Mouse (Mus musculus) testis, adult 2 months (tissue): Measurements from ENCODE around the gene Ralgps1.

Source experiments
- CTCF ChIP-seq: fragments of 200-500 bp; IDR thresholded peaks from 2 replicates; pipeline ENCODE4 v1.5.1; 2012; ENCODE audit warnings: low read depth, mild to moderate bottlenecking, inconsistent platforms, low read length, moderate library complexity; ENCODE audit not compliant: control insufficient read depth, insufficient read depth, insufficient replicate concordance
- POLR2A ChIP-seq: fragments of 200-500 bp; IDR thresholded peaks from 2 replicates; pipeline ENCODE4 v1.6.1; 2012; ENCODE audit warnings: low read depth, mild to moderate bottlenecking, inconsistent platforms, low read length, moderate library complexity; ENCODE audit not compliant: control insufficient read depth

DNA sequence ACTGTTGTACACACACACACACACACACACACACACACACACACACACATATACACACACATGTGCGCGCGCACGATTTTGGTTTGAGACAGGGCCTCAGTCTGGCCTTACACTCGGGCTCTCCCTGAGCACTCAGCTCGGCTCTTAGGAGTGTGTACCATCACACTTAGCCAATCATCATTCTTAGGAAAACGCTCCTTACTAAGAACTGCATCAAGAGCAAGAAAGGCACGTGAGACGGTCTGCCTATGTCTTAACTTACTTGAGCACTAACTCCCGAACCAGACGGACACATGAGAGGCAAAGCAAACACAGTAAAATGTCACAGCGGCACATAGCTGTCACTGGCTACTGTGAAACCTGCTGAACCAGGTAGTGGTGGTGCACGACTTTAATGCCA is 42.7 kb upstream of the Ralgps1 start:
- TF ChIP-seq CTCF (no peak), POLR2A (no peak)
